Mouse (Mus musculus): ENCODE measurements at regions not wholly inside any gene's neighbourhood (a gene's known extent, or its start where the extent isn't known, plus 50 kb on each side); places are given as distances from the start of the nearest gene placed in this dataset.

- in situ Hi-C loops (cut with MboI; ENCODE audit: low pct_unique_long_range_greater_than_20kb in 1 of 2, low sequenced_read_pairs in 2 of 2, unreplicated experiment in 1 of 2), result no loop called here
Measured at GRCm38 (mm10) chr11:63761561-63761960, 160.5 kb downstream of the Hs3st3b1 start.

GRCm38 (mm10) chr11:63767631-63768250 lies 154.3 kb downstream of the Hs3st3b1 start:
- in situ Hi-C loops (cut with MboI; ENCODE audit: low pct_unique_long_range_greater_than_20kb in 1 of 2, low sequenced_read_pairs in 2 of 2, unreplicated experiment in 1 of 2), result no loop called here

GRCm38 (mm10) chr11:63769738-63770137 lies 152.4 kb downstream of the Hs3st3b1 start:
- in situ Hi-C loops (cut with MboI; ENCODE audit: low pct_unique_long_range_greater_than_20kb in 1 of 2, low sequenced_read_pairs in 2 of 2, unreplicated experiment in 1 of 2), result no loop called here

GRCm38 (mm10) chr11:63775382-63775781 lies 146.7 kb downstream of the Hs3st3b1 start:
- in situ Hi-C loops (cut with MboI; ENCODE audit: low pct_unique_long_range_greater_than_20kb in 1 of 2, low sequenced_read_pairs in 2 of 2, unreplicated experiment in 1 of 2), result no loop called here

- in situ Hi-C loops (cut with MboI; ENCODE audit: low pct_unique_long_range_greater_than_20kb in 1 of 2, low sequenced_read_pairs in 2 of 2, unreplicated experiment in 1 of 2), result no loop called here
Measured at GRCm38 (mm10) chr11:63779371-63779770, 142.7 kb downstream of the Hs3st3b1 start.

- in situ Hi-C loops (cut with MboI; ENCODE audit: low pct_unique_long_range_greater_than_20kb in 1 of 2, low sequenced_read_pairs in 2 of 2, unreplicated experiment in 1 of 2), result no loop called here
Measured at GRCm38 (mm10) chr11:63781967-63782915, 139.8 kb downstream of the Hs3st3b1 start.

GRCm38 (mm10) chr11:63785281-63785886 lies 136.7 kb downstream of the Hs3st3b1 start:
- in situ Hi-C loops (cut with MboI; ENCODE audit: low pct_unique_long_range_greater_than_20kb in 1 of 2, low sequenced_read_pairs in 2 of 2, unreplicated experiment in 1 of 2), result no loop called here

- in situ Hi-C loops (cut with MboI; ENCODE audit: low pct_unique_long_range_greater_than_20kb in 1 of 2, low sequenced_read_pairs in 2 of 2, unreplicated experiment in 1 of 2), result no loop called here
Measured at GRCm38 (mm10) chr11:63785965-63786364, 136.1 kb downstream of the Hs3st3b1 start.

- in situ Hi-C loops (cut with MboI; ENCODE audit: low pct_unique_long_range_greater_than_20kb in 1 of 2, low sequenced_read_pairs in 2 of 2, unreplicated experiment in 1 of 2), result no loop called here
Measured at GRCm38 (mm10) chr11:63789473-63790120, 132.5 kb downstream of the Hs3st3b1 start.

GRCm38 (mm10) chr11:63791004-63791862 lies 130.9 kb downstream of the Hs3st3b1 start:
- in situ Hi-C loops (cut with MboI; ENCODE audit: low pct_unique_long_range_greater_than_20kb in 1 of 2, low sequenced_read_pairs in 2 of 2, unreplicated experiment in 1 of 2), result no loop called here

- in situ Hi-C loops (cut with MboI; ENCODE audit: low pct_unique_long_range_greater_than_20kb in 1 of 2, low sequenced_read_pairs in 2 of 2, unreplicated experiment in 1 of 2), result no loop called here
Measured at GRCm38 (mm10) chr11:63793732-63794503, 128.2 kb downstream of the Hs3st3b1 start.

- in situ Hi-C loops (cut with MboI; ENCODE audit: low pct_unique_long_range_greater_than_20kb in 1 of 2, low sequenced_read_pairs in 2 of 2, unreplicated experiment in 1 of 2), result no loop called here
Measured at GRCm38 (mm10) chr11:63812146-63812545, 109.9 kb downstream of the Hs3st3b1 start.

- in situ Hi-C loops (cut with MboI; ENCODE audit: low pct_unique_long_range_greater_than_20kb in 1 of 2, low sequenced_read_pairs in 2 of 2, unreplicated experiment in 1 of 2), result no loop called here
Measured at GRCm38 (mm10) chr11:63822847-63823246, 99.2 kb downstream of the Hs3st3b1 start.

- in situ Hi-C loops (cut with MboI; ENCODE audit: low pct_unique_long_range_greater_than_20kb in 1 of 2, low sequenced_read_pairs in 2 of 2, unreplicated experiment in 1 of 2), result no loop called here
Measured at GRCm38 (mm10) chr11:63827271-63827762, 94.8 kb downstream of the Hs3st3b1 start.

- in situ Hi-C loops (cut with MboI; ENCODE audit: low pct_unique_long_range_greater_than_20kb in 1 of 2, low sequenced_read_pairs in 2 of 2, unreplicated experiment in 1 of 2), result no loop called here
Measured at GRCm38 (mm10) chr11:63833480-63833879, 88.6 kb downstream of the Hs3st3b1 start.

GRCm38 (mm10) chr11:63834140-63834539 lies 88.0 kb downstream of the Hs3st3b1 start:
- in situ Hi-C loops (cut with MboI; ENCODE audit: low pct_unique_long_range_greater_than_20kb in 1 of 2, low sequenced_read_pairs in 2 of 2, unreplicated experiment in 1 of 2), result no loop called here

- in situ Hi-C loops (cut with MboI; ENCODE audit: low pct_unique_long_range_greater_than_20kb in 1 of 2, low sequenced_read_pairs in 2 of 2, unreplicated experiment in 1 of 2), result no loop called here
Measured at GRCm38 (mm10) chr11:63834631-63835030, 87.5 kb downstream of the Hs3st3b1 start.

Data from mouse embryonic stem cell (cell line).